Mouse (Mus musculus): Measurements from ENCODE around the gene Prr9.

Prr9 gene

GRCm38 (mm10) chr3:92123847-92124246 is at the start of gene Prr9:
Gene Prr9, minus strand, starts transcription at chr3:92123947.
- ATAC-seq (ENCODE audit: low TSS enrichment) = no peak

- no peak for ATAC-seq (ENCODE audit: low TSS enrichment)
Measured at GRCm38 (mm10) chr3:92169847-92170246, 46.1 kb upstream of the Prr9 start.

- peak; percentile 81 for ATAC-seq (ENCODE audit: low TSS enrichment)
Measured at GRCm38 (mm10) chr3:92153322-92153721, 29.6 kb upstream of the Prr9 start.

DNA sequence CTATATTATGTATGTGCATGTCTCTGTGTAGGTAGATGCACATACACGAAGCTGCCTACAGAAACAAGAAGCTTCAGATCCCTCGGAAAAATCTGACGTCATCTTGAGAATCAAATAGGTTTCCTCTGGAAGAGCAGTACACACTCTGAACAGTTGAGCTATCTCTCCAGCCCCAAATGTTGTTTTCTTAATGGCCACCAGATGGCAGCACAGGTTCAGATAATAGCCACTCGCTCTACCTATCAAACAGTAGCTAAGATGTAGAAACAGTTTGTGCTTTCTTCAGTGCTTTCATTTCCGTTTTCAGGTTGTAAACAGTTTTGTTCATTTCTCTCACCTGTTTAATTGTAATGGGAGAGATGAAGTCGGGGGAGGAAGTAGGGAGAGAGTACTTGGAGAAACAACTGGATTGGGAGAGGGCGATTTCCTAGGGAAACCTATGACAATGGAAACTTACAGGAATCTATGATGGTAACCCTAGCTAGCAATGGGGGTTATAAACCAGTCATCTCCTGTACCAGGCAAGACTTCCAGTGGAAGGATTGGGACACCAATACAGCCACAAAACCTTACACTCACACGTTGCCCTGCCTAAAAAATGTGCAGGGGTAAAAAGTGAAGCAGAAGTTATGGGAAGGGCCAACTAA is 27.0 kb upstream of the Prr9 start:
- ATAC-seq (ENCODE audit: low TSS enrichment) = peak; percentile 95

- ATAC-seq (ENCODE audit: low TSS enrichment) = no peak
Measured at GRCm38 (mm10) chr3:92147913-92148312, 24.2 kb upstream of the Prr9 start.

DNA sequence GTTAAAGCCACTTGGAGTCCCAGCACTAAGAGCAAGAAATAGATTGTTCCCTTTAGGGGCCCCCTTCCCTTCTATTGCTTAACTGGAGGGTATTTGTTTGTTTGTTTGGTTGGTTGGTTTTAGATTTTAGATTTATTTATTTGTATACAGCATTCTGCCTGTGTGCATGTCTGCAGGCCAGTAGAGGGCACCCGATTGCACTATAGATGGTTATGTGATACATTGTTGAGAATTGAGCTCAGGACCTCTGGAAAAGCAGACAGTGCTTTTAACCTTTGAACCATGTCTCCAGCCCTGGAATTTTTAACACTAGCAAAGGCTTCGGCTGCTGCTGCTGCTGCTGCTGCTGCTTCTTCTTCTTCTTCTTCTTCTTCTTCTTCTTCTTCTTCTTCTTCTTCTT is 23.7 kb upstream of the Prr9 start:
- ATAC-seq (ENCODE audit: low TSS enrichment) = no peak; the same call in 1 of the 2 replicates

- no peak for ATAC-seq (ENCODE audit: low TSS enrichment)
Measured at GRCm38 (mm10) chr3:92142644-92143043, 18.9 kb upstream of the Prr9 start, which contains the start of gene Lelp1. Gene Lelp1, minus strand, starts transcription at chr3:92142744.

DNA sequence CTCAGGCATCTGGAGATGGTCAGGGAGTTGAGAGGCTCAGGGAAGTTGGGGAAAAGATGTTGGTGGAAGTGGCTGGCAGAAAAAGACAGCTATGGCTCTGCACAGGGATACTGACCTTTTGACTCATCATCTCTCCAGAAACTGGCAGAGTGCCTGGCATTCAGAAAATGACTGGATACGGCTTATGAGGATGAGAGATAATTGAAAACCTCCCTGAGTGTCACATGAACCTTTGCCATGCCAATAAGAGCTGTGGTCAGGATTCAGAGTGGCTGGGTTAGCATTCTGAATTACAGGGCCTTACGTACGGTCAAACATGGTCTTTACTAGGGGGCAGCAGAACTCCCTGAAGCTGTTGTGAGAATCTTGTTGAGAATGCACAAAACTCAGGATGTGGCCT is 2.8 kb downstream of the Prr9 start:
- no peak for ATAC-seq (ENCODE audit: low TSS enrichment)

GRCm38 (mm10) chr3:92117930-92118329 is 5.8 kb downstream of the Prr9 start:
- ATAC-seq (ENCODE audit: low TSS enrichment) = peak; percentile 85

DNA sequence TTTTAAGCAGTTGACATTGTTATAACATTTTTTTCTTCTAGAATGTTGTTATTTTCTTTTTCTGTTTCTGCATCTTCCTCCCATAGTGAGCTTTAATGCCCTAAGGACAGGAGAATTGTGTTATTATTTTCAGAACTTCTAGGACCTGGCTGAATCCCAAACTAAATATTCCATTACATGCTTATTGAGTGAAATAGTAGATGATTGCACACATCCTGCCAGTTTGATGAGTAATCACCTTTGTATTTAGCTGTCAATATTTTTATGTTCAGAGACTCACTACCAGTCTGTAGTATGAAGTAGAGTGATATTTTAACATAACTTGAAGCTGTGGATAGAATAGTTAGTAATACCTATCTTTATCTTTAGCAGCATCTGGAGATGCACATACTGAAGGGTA is 12.2 kb downstream of the Prr9 start:
- no peak for ATAC-seq (ENCODE audit: low TSS enrichment)

DNA sequence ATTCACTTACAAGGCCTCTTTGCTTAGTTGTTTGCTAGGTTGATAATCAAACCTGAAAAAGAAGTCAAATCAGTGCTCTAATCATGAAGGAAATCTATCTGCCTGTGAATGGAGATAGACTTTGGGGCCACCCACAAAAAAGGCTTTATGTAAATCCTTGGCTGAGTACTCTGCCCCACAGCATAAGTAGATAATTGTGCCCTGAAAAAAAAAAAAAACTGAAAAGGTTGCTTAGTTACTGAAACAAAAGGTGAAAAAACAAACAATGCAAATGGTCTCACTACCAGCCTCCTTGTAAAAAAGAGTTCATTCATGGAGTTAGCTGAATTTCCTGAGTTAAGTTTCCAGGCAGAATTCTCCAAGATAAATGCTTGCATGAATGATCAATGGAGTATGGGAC is 13.0 kb downstream of the Prr9 start:
- ATAC-seq (ENCODE audit: low TSS enrichment) = no peak

- peak; percentile 86 for ATAC-seq (ENCODE audit: low TSS enrichment)
Measured at GRCm38 (mm10) chr3:92106582-92106981, 17.2 kb downstream of the Prr9 start.

DNA sequence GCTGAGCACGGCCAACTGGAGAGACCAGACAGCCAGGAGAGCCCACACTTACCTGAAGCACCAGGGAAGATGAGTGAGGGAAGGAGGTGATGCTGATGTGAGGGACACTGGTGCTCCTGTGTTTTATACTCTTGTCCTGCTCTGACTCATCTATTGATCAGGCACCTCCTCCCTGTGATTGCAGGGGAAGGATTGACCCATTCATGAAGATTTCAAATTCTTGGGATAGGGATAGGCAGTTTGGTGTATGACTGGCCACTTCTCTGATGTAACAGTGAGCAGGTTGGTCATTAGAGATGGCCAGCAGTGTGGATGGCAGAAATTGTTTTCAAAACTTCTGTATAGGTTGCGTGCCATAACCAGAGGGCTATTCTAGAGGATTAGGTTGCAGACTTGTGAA is 40.7 kb downstream of the Prr9 start, which contains the start of gene Lor:
Gene Lor, minus strand, starts transcription at position 101 of the 400 bp plus-strand sequence.
- ATAC-seq (ENCODE audit: low TSS enrichment) = no peak

DNA sequence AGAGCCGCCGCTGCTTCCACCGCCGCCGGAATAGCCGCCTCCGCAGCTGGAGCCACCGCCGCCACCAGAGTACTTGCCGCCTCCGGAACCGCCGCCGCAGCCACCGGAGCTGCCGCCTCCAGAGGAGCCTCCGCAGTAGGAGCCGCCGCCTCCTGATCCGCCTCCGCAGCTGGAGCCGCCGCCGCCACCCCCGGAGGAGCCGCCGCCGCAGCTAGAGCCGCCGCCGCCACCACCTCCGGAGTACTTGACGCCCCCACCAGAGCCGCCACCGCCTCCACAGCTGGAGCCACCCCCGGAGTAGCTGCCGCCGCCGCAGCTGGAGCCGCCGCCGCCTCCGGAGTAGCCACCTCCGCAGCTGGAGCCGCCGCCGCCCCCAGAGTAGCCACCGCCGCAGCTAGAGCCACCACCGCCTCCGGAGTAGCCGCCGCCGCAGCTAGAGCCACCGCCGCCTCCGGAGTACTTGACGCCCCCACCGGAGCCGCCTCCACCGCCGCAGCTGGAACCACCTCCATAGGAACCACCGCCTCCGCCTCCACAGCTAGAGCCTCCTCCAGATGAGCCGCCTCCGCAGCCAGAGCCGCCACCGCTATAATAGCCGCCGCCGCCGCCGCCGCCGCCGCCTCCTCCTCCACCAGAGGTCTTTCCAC is 42.3 kb downstream of the Prr9 start:
- peak; percentile 31 for ATAC-seq (ENCODE audit: low TSS enrichment)

DNA sequence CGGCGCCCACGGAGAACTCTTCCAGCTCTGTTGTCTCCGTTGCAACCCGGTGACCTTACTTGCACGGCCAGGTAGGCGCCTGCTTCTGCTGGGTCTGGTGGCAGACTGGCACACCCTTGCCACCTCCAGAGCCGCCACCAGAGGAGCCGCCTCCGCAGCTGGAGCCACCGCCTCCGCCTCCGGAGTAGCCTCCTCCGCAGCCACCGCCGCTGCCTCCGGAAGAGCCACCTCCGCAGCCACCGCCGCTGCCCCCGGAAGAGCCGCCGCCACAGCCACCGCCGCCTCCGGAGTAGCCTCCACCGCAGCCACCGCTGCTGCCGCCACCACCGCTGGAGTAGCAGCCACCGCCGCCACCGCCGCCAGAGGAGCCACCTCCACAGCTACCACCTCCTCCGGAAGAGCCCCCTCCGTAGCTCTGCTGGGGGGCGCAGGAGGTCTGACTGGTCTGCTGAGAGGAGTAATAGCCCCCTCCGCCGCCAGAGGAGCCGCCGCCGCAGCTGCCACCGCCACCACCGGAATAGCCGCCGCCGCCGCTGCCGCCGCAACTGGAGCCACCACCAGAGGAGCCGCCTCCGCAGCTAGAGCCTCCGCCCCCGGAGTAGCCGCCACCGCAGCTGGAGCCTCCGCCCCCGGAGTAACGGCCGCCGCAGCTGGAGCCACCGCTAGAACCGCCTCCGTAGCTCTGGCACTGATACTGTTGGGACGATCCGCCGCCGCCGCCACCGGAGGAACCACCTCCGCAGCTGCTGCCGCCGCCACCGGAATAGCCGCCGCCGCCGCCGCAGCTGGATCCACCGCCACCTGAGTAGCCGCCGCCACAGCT is 43.1 kb downstream of the Prr9 start:
- ATAC-seq (ENCODE audit: low TSS enrichment) = peak; percentile 71

All from frontal cortex, adult (tissue).